Mouse (Mus musculus): ENCODE measurements around the gene Mtfmt. TPM values are rescaled to one million over a fixed set of nuclear protein-coding genes. Genes with fewer than 3 reads are reported as not detected.

Gene Mtfmt
- 18.3 and 18.7 TPM in 2 replicates for polyA plus RNA-seq (2014; fragmentation: Nextera tagmentation; extraction: Ambion mirVana)

- Histone ChIP-seq H3K27me3 (ENCODE audit: control insufficient read depth, insufficient read depth, low read length) (no peaks in the 10 kb centered on the region), H3K36me3 (ENCODE audit: control insufficient read depth, insufficient read depth, low read length) (no peaks in the 10 kb centered on the region), H3K9me3 (ENCODE audit: control insufficient read depth, low read length) (no peaks in the 10 kb centered on the region), H3K4me1 (ENCODE audit: control insufficient read depth, insufficient read depth, low read length) (peaks cover 7% of the 10 kb centered on the region), H3K4me3 (ENCODE audit: low read depth, low read length) (peak within 1 kb of the TSS; percentile 88), H3K27ac (ENCODE audit: low read depth, low read length) (no peak within 1 kb of the TSS), H3K4me2 (peak within 1 kb of the TSS; percentile 74), H3K9ac (ENCODE audit: low read length) (peak within 1 kb of the TSS; percentile 81)
- WGBS, result under 1% methylated on average over 54 of the region's 54 CpGs
- DNase-seq (ENCODE audit: low spot score, missing footprints), result peak; percentile 100
- ATAC-seq (ENCODE audit: low FRiP score), result peak; percentile 92
Measured at GRCm38 (mm10) chr9:65435671-65436301, at the start of gene Mtfmt. Gene Mtfmt (plus strand): TSS chr9:65435782.

- WGBS, result 51% methylated on average over 8 of the region's 8 CpGs
- no peak overlapping the region for H3K4me2 ChIP-seq
- no peak overlapping the region for H3K27ac ChIP-seq (ENCODE audit: low read depth, low read length)
- no peaks in the 10 kb centered on the region; the same call in 1 of the 2 replicates for H3K4me1 ChIP-seq (ENCODE audit: control insufficient read depth, insufficient read depth, low read length)
- H3K9me3 ChIP-seq (ENCODE audit: control insufficient read depth, low read length), result no peaks in the 10 kb centered on the region
- H3K36me3 ChIP-seq (ENCODE audit: control insufficient read depth, insufficient read depth, low read length), result no peaks in the 10 kb centered on the region
- no peak for DNase-seq (ENCODE audit: low spot score, missing footprints)
- H3K9ac ChIP-seq (ENCODE audit: low read length), result no peak overlapping the region
- no peak overlapping the region for H3K4me3 ChIP-seq (ENCODE audit: low read depth, low read length)
- H3K27me3 ChIP-seq (ENCODE audit: control insufficient read depth, insufficient read depth, low read length), result peaks cover 19% of the 10 kb centered on the region
- ATAC-seq (ENCODE audit: low FRiP score), result no peak
Measured at GRCm38 (mm10) chr9:65386373-65387140, 49.0 kb upstream of the Mtfmt start.

GRCm38 (mm10) chr9:65390752-65391612 is 44.6 kb upstream of the Mtfmt start:
- Histone ChIP-seq H3K27ac (ENCODE audit: low read depth, low read length) (no peak overlapping the region), H3K27me3 (ENCODE audit: control insufficient read depth, insufficient read depth, low read length) (peaks cover 28% of the 10 kb centered on the region), H3K36me3 (ENCODE audit: control insufficient read depth, insufficient read depth, low read length) (no peaks in the 10 kb centered on the region), H3K9ac (ENCODE audit: low read length) (peak overlapping the region; percentile 14), H3K4me2 (peak overlapping the region; percentile 38), H3K4me3 (ENCODE audit: low read depth, low read length) (peak overlapping the region; percentile 24), H3K9me3 (ENCODE audit: control insufficient read depth, low read length) (no peaks in the 10 kb centered on the region), H3K4me1 (ENCODE audit: control insufficient read depth, insufficient read depth, low read length) (no peaks in the 10 kb centered on the region; the same call in 1 of the 2 replicates)
- ATAC-seq (ENCODE audit: low FRiP score), result no peak
- WGBS, result 18% methylated on average over 96 of the region's 96 CpGs
- peak; percentile 88 for DNase-seq (ENCODE audit: low spot score, missing footprints)

- Histone ChIP-seq H3K36me3 (ENCODE audit: control insufficient read depth, insufficient read depth, low read length) (no peaks in the 10 kb centered on the region), H3K4me1 (ENCODE audit: control insufficient read depth, insufficient read depth, low read length) (no peaks in the 10 kb centered on the region; the same call in 1 of the 2 replicates), H3K27me3 (ENCODE audit: control insufficient read depth, insufficient read depth, low read length) (peaks cover 28% of the 10 kb centered on the region), H3K4me2 (peak within 1 kb of the TSS; percentile 38), H3K27ac (ENCODE audit: low read depth, low read length) (no peak within 1 kb of the TSS), H3K4me3 (ENCODE audit: low read depth, low read length) (peak within 1 kb of the TSS; percentile 24), H3K9me3 (ENCODE audit: control insufficient read depth, low read length) (no peaks in the 10 kb centered on the region), H3K9ac (ENCODE audit: low read length) (peak within 1 kb of the TSS; percentile 14)
- WGBS, result 47% methylated on average over 8 of the region's 8 CpGs
- ATAC-seq (ENCODE audit: low FRiP score), result no peak
- DNase-seq (ENCODE audit: low spot score, missing footprints), result no peak
Measured at GRCm38 (mm10) chr9:65391613-65391964, 44.0 kb upstream of the Mtfmt start, which contains the start of gene Kbtbd13. Gene Kbtbd13 (minus strand): TSS chr9:65391652.

- Histone ChIP-seq H3K4me2 (no peak overlapping the region), H3K9ac (ENCODE audit: low read length) (no peak overlapping the region), H3K4me1 (ENCODE audit: control insufficient read depth, insufficient read depth, low read length) (no peaks in the 10 kb centered on the region; the same call in 1 of the 2 replicates), H3K9me3 (ENCODE audit: control insufficient read depth, low read length) (no peaks in the 10 kb centered on the region), H3K27ac (ENCODE audit: low read depth, low read length) (no peak overlapping the region), H3K27me3 (ENCODE audit: control insufficient read depth, insufficient read depth, low read length) (peaks cover 28% of the 10 kb centered on the region), H3K4me3 (ENCODE audit: low read depth, low read length) (no peak overlapping the region), H3K36me3 (ENCODE audit: control insufficient read depth, insufficient read depth, low read length) (no peaks in the 10 kb centered on the region)
- ATAC-seq (ENCODE audit: low FRiP score) (no peak), DNase-seq (ENCODE audit: low spot score, missing footprints) (peak; percentile 93)
- WGBS, result 34% methylated on average over 6 of the region's 6 CpGs
Measured at GRCm38 (mm10) chr9:65392638-65393364, 42.8 kb upstream of the Mtfmt start.

GRCm38 (mm10) chr9:65393606-65394005 is 42.0 kb upstream of the Mtfmt start:
- DNase-seq (ENCODE audit: low spot score, missing footprints) (no peak), ATAC-seq (ENCODE audit: low FRiP score) (no peak)
- no peaks in the 10 kb centered on the region for H3K9me3 ChIP-seq (ENCODE audit: control insufficient read depth, low read length)
- no peak overlapping the region for H3K4me2 ChIP-seq
- peaks cover 28% of the 10 kb centered on the region for H3K27me3 ChIP-seq (ENCODE audit: control insufficient read depth, insufficient read depth, low read length)
- no peaks in the 10 kb centered on the region; the same call in 1 of the 2 replicates for H3K4me1 ChIP-seq (ENCODE audit: control insufficient read depth, insufficient read depth, low read length)
- H3K27ac ChIP-seq (ENCODE audit: low read depth, low read length), result no peak overlapping the region
- no peaks in the 10 kb centered on the region for H3K36me3 ChIP-seq (ENCODE audit: control insufficient read depth, insufficient read depth, low read length)
- H3K4me3 ChIP-seq (ENCODE audit: low read depth, low read length), result no peak overlapping the region
- 54% methylated on average over 2 of the region's 2 CpGs for WGBS
- no peak overlapping the region for H3K9ac ChIP-seq (ENCODE audit: low read length)

GRCm38 (mm10) chr9:65394360-65394759 is 41.2 kb upstream of the Mtfmt start:
- H3K27me3 ChIP-seq (ENCODE audit: control insufficient read depth, insufficient read depth, low read length), result peaks cover 26% of the 10 kb centered on the region
- DNase-seq (ENCODE audit: low spot score, missing footprints) (no peak), ATAC-seq (ENCODE audit: low FRiP score) (0 out of 2 replicates have a peak, but pooled peaks have one; percentile 7)
- no peak overlapping the region for H3K4me3 ChIP-seq (ENCODE audit: low read depth, low read length)
- H3K4me2 ChIP-seq, result no peak overlapping the region
- no peaks in the 10 kb centered on the region for H3K9me3 ChIP-seq (ENCODE audit: control insufficient read depth, low read length)
- no peaks in the 10 kb centered on the region for H3K36me3 ChIP-seq (ENCODE audit: control insufficient read depth, insufficient read depth, low read length)
- no peak overlapping the region for H3K27ac ChIP-seq (ENCODE audit: low read depth, low read length)
- no peak overlapping the region for H3K9ac ChIP-seq (ENCODE audit: low read length)
- WGBS, result 65% methylated on average over 2 of the region's 2 CpGs
- no peaks in the 10 kb centered on the region; the same call in 1 of the 2 replicates for H3K4me1 ChIP-seq (ENCODE audit: control insufficient read depth, insufficient read depth, low read length)

- Histone ChIP-seq H3K9ac (ENCODE audit: low read length) (peak within 1 kb of the TSS; percentile 72), H3K4me2 (peak within 1 kb of the TSS; percentile 68), H3K27me3 (ENCODE audit: control insufficient read depth, insufficient read depth, low read length) (no peaks in the 10 kb centered on the region), H3K4me3 (ENCODE audit: low read depth, low read length) (peak within 1 kb of the TSS; percentile 46), H3K27ac (ENCODE audit: low read depth, low read length) (no peak within 1 kb of the TSS), H3K36me3 (ENCODE audit: control insufficient read depth, insufficient read depth, low read length) (no peaks in the 10 kb centered on the region), H3K9me3 (ENCODE audit: control insufficient read depth, low read length) (no peaks in the 10 kb centered on the region), H3K4me1 (ENCODE audit: control insufficient read depth, insufficient read depth, low read length) (no peaks in the 10 kb centered on the region; the same call in 1 of the 2 replicates)
- DNase-seq (ENCODE audit: low spot score, missing footprints) (peak; percentile 97), ATAC-seq (ENCODE audit: low FRiP score) (peak; percentile 82)
- 2% methylated on average over 23 of the region's 24 CpGs for WGBS
Measured at GRCm38 (mm10) chr9:65398279-65398678, 37.3 kb upstream of the Mtfmt start, which contains the start of gene Rasl12. Gene Rasl12 (plus strand): TSS chr9:65398506.
